Mouse (Mus musculus) megakaryocyte, embryonic 14.5 days (primary cell): Measurements from ENCODE around the gene Gzmf.
"Not testable (repeated sequence)": the region's sequence is repeated elsewhere in the genome, so short reads cannot be mapped to it uniquely, and the experiment has no call there.

Source experiments
- FLI1 ChIP-seq: IDR thresholded peaks from 2 replicates; pipeline ENCODE4 v1.6.1; 2012; ENCODE audit warnings: low read length, inconsistent platforms, mixed read lengths
- GATA1 ChIP-seq: IDR thresholded peaks from 3 replicates; pipeline ENCODE4 v1.6.1; 2012; ENCODE audit warnings: mixed read lengths, low read length, inconsistent platforms, borderline replicate concordance

- not testable (repeated sequence) for TF ChIP-seq GATA1, FLI1
These were observed 6.2 kb downstream of the Gzmf start for GRCm38 (mm10) chr14:56205021-56205420.
